Mouse (Mus musculus): Measurements from ENCODE around the gene G3bp1.

The G3bp1 gene

DNA sequence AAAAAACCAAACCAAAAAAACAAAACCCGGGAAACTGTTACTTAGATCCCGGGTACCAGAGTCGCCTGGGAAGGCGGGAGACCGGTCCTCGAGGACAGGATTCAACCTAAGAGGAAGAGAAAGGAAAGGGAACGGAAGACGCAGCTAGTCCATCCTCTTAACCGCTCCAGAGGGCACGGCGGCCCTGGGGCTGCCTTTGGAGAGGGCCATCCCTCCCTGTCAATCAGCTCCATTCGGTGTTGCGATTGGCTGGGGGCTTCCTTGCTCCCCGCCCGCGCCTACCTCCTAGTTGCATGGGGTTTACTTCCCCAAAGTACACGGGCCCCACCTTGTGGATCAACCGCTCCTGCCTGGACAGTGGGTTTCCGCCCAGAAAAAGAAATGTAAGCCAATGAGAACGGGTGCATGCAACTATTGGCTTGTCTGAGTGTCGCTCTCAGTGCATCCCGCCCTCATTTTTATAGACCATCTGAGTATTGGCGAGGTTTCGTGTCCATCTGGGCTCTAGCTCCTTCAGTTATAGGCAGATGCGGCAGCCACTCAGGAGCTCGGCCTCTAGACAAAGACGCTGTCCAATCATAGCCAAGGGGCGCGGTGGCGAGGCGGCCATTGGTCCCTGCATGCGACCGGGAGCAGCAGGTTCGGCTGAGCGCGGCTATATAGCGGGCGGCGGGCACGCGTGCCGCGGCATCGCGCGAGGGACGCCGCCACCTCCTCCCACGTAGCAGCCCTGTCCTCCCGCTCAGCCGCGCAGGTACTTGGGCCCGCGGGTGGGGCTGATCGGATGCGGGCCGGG is at the start of gene G3bp1:
TSS of gene G3bp1 (plus strand) at position 638 of the 796 bp plus-strand sequence.
- ATAC-seq (ENCODE audit: insufficient number of reproducible peaks, low FRiP score, low TSS enrichment), result peak; percentile 98

DNA sequence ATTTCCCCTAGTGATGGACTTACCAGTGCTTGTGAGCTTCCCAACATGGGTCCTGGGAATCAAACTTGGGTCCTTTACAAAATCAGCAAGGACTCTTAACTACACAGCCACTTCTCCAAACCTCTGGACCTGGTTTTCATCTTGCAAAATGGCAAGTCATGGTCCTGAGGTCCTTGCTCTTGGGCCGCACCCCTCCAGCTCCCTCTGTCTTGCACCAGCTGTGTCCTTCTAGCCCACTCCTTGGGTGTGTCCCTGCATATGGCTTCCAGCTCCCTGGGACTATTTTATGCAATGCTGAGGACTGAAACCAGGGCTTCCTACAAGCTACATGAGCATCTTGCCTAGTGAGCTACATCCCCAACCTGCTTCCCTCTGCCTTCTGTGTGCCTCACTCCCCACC is 46.5 kb upstream of the G3bp1 start, which contains the start of gene Sparc:
TSS of gene Sparc (minus strand) at position 206 of the 400 bp plus-strand sequence.
- ATAC-seq (ENCODE audit: insufficient number of reproducible peaks, low FRiP score, low TSS enrichment), result no peak

DNA sequence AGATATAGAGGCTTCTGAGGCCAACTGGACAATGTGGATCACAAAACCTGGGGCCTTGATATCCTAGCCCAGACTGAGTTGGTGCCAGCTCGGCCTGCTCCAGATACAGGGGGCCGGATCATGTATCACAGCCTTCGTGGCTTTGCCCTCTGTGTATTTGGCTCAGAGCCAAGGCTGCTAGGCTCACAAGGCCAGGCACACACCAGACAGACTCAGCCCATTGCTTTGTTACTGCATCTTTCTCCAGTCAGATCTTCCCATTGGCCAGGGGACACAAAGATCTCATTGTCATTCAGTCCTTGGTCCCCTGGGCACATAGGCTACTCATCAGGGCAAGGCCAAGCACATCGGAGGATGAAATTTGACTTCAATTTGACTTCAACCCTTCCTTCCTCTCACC is 45.7 kb upstream of the G3bp1 start:
- ATAC-seq (ENCODE audit: insufficient number of reproducible peaks, low FRiP score, low TSS enrichment), result 0 out of 2 replicates have a peak, but pooled peaks have one; percentile 10

- no peak for ATAC-seq (ENCODE audit: insufficient number of reproducible peaks, low FRiP score, low TSS enrichment)
These were observed 44.6 kb upstream of the G3bp1 start for GRCm38 (mm10) chr11:55424746-55425360.

DNA sequence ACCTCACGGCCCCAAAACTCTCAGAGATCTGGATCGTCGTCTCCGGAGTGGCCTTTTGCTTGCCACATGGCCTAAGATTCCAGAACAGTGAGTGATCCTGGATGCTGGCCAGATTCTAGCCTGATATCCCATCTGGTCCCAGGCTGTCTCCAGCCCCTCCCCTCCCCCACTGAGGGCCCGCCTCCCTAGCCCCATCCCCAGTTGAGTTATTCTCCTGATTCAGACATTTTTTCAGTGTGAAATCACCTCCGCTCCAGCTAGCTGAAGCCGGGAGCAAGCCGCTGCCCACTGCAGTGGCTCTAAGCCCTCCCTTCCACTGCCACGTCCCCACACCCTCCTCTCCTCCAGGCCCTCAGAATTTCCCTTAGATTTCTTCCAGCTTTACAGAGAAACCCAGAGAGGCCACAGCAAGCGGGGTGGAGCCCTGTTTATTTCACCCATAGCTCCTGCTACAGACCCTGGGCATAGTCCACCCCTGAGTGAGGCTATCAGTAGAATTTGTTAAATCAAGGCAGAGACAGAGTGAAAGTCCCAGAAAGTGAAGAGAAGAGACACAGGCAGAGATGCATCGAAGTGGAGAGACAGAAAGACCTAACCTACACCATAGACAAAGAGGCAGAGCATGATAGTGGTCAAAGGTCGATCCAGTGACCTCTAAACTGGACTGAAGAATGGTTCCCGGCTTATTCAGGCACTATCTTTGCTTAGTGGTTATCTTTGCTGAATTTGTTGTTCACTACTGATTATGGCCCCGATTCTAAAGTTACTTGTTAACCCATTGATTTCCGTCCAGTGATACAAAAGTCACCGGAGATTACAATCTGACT is 41.1 kb upstream of the G3bp1 start:
- no peak for ATAC-seq (ENCODE audit: insufficient number of reproducible peaks, low FRiP score, low TSS enrichment)

DNA sequence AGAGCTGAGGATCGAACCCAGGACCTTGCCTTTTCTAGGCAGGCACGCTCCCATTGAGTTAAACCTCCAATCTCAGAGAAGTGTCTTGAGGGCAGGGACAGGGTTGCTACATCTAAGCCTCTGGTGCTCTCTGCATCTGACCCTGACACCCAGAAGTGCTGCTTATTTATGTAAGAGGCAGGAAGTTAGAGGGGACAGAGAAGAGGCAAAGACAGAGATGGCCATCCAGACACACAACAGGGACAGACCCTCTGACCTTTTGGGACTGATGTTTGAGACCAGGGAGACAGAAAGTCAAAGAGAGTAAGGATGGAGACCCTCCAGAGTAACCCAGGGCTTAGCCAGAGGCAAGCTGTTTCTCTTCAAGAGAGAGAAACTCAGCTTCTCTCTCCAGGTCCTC is 39.5 kb upstream of the G3bp1 start:
- ATAC-seq (ENCODE audit: insufficient number of reproducible peaks, low FRiP score, low TSS enrichment), result no peak

GRCm38 (mm10) chr11:55432981-55433380 is 36.5 kb upstream of the G3bp1 start:
- no peak for ATAC-seq (ENCODE audit: insufficient number of reproducible peaks, low FRiP score, low TSS enrichment)

GRCm38 (mm10) chr11:55436089-55436488 is 33.4 kb upstream of the G3bp1 start:
- ATAC-seq (ENCODE audit: insufficient number of reproducible peaks, low FRiP score, low TSS enrichment), result no peak

- ATAC-seq (ENCODE audit: insufficient number of reproducible peaks, low FRiP score, low TSS enrichment), result peak; percentile 82
These were observed 31.5 kb upstream of the G3bp1 start for GRCm38 (mm10) chr11:55438031-55438430.

DNA sequence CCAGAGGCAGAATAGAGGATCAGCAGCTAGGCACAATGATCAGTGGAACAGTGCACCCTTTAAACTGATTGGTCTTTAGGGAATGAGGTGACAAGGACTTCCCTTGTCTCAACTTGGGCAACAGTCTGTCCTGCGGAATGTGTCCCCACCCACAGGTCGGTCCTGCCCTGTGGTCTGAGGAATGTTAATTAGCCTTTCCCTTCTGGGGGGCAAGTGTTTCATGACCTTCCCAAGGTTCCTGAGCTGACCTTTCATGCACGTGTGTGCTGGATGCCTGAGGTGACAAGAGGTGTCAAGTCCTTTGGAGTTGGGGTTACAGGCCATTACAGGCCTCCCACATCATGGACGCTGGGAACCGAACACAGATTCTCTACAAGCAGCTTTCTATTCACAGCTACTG is 29.8 kb upstream of the G3bp1 start:
- no peak for ATAC-seq (ENCODE audit: insufficient number of reproducible peaks, low FRiP score, low TSS enrichment)

DNA sequence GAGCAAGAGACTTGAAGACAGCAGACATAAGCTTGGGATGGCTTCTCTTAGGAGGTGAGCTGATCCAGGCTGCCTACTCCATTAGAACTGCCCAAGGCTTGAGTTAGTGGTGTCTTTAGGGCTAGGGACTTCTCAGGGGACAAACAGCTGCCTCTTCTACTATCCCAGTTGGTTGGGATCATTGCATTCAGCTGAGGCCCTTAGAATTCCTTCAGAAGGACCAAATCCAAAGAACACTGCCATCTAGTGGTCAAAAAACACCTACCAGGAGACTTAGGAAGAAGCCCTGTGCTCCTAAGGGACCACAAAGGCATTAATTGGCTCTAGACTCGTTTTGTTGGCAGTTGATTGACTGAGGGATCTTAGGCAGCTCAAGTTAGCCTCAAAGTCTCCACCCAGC is 24.7 kb upstream of the G3bp1 start:
- ATAC-seq (ENCODE audit: insufficient number of reproducible peaks, low FRiP score, low TSS enrichment), result peak; percentile 42; the same call in 1 of the 2 replicates

DNA sequence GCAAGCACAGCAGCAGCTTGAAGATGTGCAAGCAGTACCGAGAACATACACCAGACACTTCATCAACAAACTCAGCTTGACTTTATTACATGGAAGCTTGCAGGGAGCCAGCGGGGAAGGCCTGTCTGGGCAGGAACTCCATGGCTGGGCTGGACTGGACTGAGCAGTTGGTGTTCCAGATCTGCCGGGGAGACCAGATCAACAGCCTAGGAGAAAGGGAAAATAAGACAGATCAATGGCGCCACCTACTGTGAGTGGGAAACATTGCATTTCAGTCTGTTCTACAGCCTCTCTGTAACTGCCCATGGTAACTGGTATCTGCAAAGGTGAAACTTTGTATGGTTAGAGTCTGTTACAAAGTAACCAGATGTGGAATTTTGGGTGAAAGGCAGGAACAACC is 22.9 kb upstream of the G3bp1 start:
- ATAC-seq (ENCODE audit: insufficient number of reproducible peaks, low FRiP score, low TSS enrichment), result peak; percentile 86

DNA sequence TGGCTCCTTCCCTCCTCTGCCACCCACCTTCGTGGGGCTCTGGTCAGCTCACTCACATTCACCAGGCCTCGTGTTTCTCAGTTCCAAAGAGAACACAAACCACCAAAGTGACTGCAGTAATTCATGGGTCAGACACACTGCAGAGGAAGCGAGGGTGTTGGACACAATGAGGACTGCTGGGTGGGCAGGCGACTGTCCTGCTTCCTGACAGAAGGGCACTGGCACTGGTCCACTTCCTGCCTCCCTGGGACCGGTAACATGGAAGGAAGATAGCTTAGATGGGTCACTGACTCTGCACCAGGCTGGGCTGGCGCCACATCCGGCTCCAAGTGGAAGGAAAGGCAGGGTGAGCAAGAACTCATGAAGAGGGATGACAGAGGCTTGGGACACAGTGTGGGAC is 20.0 kb upstream of the G3bp1 start:
- ATAC-seq (ENCODE audit: insufficient number of reproducible peaks, low FRiP score, low TSS enrichment), result no peak

DNA sequence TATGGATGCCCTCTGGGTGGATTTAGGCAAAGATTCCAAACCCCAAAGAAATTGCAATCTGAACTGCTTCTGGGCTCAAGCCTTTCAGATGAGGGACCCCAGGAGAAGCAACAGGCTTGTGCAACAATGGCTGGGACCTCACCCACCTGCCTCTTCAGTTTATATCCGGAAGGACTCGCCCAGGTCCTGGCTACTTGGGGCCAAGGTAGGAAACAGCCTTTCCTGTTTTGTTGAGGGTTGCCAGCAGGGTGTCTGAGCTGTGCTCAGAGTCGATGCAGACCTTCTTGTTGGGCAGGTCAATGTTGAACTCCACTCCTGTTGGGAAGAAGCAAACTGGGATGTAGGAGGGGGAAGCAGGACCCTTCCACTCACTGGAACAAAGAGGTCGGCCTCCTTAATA is 19.2 kb upstream of the G3bp1 start:
- no peak for ATAC-seq (ENCODE audit: insufficient number of reproducible peaks, low FRiP score, low TSS enrichment)

DNA sequence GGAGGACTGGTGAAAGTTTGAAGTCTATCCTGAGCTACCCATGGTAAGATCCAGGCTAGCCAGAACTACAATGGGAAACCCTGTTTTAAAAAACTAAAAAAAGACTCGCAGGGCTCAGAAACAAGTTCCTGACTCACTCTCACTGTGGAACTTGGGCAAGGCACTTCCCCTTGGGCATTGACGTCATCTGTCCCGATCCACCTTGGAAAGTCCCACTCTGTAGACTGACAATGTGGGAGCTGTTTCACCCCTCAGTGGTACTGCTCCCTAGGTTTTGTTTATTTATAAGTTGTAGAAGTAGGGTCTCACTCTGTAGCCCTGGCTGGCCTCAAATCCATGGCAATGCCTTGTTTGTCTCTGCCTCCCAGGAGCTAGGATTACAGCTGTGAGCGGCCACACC is 15.8 kb upstream of the G3bp1 start:
- no peak for ATAC-seq (ENCODE audit: insufficient number of reproducible peaks, low FRiP score, low TSS enrichment)

DNA sequence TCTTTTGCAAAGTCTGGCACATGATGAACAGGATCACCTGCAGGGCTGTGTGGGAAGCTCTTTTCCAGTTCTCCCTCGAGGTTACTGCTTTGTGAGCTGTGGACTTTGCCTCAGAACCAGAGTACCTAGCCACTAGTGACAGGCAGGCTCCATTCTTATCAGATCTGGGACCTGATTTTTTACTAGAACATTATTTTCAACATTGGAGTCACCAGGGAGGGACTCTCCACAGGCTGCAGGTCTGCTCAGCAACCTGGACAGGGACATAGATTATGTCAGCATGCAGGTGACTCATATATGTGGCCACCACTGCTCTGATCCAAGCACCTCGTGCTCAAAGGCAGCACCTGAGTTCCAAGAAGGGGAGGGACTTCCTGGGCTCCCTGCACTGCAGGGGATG is 14.3 kb upstream of the G3bp1 start:
- ATAC-seq (ENCODE audit: insufficient number of reproducible peaks, low FRiP score, low TSS enrichment), result no peak

- no peak for ATAC-seq (ENCODE audit: insufficient number of reproducible peaks, low FRiP score, low TSS enrichment)
These were observed 11.0 kb upstream of the G3bp1 start for GRCm38 (mm10) chr11:55458501-55458900.

DNA sequence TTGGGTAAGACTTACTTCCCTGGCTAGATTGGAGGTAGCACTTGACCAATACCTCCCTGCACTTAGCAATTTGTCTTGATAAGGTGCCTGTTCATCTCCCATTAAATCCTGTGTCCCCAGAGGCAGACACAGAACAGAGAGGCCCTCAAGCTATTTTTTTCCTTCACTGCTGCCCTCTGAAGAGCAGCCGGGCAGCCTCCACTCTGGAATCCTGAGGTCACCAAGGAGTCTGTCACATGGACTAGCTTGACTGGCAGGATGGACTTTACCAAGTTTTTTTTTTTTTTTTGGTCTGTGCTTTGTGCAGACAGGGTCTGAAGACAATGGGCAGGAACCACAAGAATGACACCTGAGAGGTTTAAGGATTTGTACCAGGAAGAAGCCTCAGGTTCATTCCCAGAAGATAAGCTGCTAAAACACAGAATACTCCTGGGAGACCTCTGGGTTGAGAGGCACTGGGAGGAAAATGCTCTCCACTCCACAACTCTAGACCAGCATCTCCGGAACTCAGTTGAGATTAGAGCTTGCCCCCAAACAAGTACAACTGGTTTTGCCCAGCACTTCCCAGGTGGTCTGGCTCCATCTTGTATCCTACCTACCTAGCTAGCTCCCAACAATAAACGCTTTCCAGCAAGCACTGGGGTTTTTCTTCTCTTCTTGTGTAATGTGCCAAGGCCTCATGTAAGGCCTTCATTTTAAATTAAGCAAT is 9.5 kb upstream of the G3bp1 start:
- no peak for ATAC-seq (ENCODE audit: insufficient number of reproducible peaks, low FRiP score, low TSS enrichment)

- peak; percentile 42; the same call in 1 of the 2 replicates for ATAC-seq (ENCODE audit: insufficient number of reproducible peaks, low FRiP score, low TSS enrichment)
These were observed 8.9 kb upstream of the G3bp1 start for GRCm38 (mm10) chr11:55460559-55461018.

DNA sequence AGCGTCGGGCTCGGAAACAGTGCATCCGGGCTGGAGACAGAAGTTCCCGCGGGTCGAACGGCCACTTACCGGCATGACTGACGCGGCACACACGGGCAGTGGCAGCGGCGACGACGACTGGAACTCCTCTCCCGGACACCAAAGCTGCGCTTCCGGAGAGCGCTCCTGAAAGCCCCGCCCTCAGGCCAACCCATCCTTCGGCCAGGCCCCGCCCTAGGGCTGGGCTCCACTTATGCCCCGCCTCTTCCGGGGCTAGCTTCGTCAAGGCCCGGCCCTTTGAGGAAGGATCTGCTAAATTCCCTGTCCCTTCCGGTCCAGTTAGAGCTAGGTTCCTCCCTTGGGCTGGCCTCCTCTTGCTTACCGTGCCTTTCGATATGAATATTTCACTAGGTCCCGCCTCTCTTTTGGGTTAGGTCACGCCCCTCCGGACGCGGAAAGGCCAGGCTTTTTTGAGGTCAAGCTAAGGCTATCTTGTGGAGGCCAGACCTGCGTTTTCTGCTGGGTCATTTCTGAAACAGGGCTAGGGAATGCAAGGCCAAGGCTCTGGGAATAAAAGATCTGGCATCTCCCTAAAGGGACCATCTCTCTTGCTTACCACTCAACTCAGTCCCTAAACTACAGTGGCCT is 8.4 kb upstream of the G3bp1 start, which contains the start of gene Atox1:
TSS of gene Atox1 (minus strand) at position 221 of the 627 bp plus-strand sequence.
- peak; percentile 95 for ATAC-seq (ENCODE audit: insufficient number of reproducible peaks, low FRiP score, low TSS enrichment)

All from cerebellum, adult (tissue).